Mouse (Mus musculus) olfactory bulb, adult 2 months (tissue): Measurements from ENCODE around the gene Rab3gap1. TPM values are rescaled to one million over a fixed set of nuclear protein-coding genes. Genes with fewer than 3 reads are reported as not detected.

Source experiments
- H3K27ac ChIP-seq: fragments of 200-500 bp; 2 replicates; pipeline ENCODE4 v1.5.1; 2012; ENCODE audit warnings: low read depth, low read length; ENCODE audit not compliant: insufficient read depth
- H3K4me1 ChIP-seq: fragments of 200-500 bp; 2 replicates; pipeline ENCODE4 v1.6.1; 2012; ENCODE audit warnings: low read length; ENCODE audit not compliant: control insufficient read depth, insufficient read depth
- H3K4me3 ChIP-seq: fragments of 200-500 bp; 2 replicates; pipeline ENCODE4 v1.5.1; 2012; ENCODE audit warnings: mild to moderate bottlenecking, low read depth, low read length, moderate library complexity; ENCODE audit not compliant: insufficient read depth
- CTCF ChIP-seq: fragments of 200-500 bp; IDR thresholded peaks from 2 replicates; pipeline ENCODE4 v1.5.1; 2012; ENCODE audit warnings: low read depth, mild to moderate bottlenecking, low read length, moderate library complexity; ENCODE audit not compliant: insufficient read depth
- POLR2A ChIP-seq: fragments of 200-500 bp; IDR thresholded peaks from 2 replicates; pipeline ENCODE4 v1.6.1; 2012; ENCODE audit warnings: mild to moderate bottlenecking, low read depth, low read length, moderate library complexity; ENCODE audit not compliant: insufficient read depth
- WGBS: fragments of 180-500 bp; shearing (Covaris S2); methylation state at CpG from one replicate; pipeline ENCODE4 v1.1.7; 2018; 5-methylcytosine and 5-hydroxymethylcytosine counted together
- polyA plus RNA-seq: library from polyadenylated mRNA; stranded (reverse); fragments of >200 nt; gene quantifications from 2 replicates; pipeline ENCODE4 v1.2.4, GENCODE M21; 2012; ENCODE audit warnings: low replicate concordance; ENCODE audit not compliant: missing spikeins, insufficient read depth, insufficient read length

The Rab3gap1 gene
- polyA plus RNA-seq, 1 experiment: 150 TPM

GRCm38 (mm10) chr1:127961140-127961539 is 92.6 kb downstream of the Rab3gap1 start:
- H3K4me3 ChIP-seq: no peak overlapping the region
- 97% methylated on average over 1 of the region's 1 CpGs for WGBS
- no peak for TF ChIP-seq CTCF
- no peak for TF ChIP-seq POLR2A
- no peak overlapping the region for H3K27ac ChIP-seq
- peaks cover 8% of the 10 kb centered on the region for H3K4me1 ChIP-seq

GRCm38 (mm10) chr1:127963326-127963725 is 94.8 kb downstream of the Rab3gap1 start:
- 93% methylated on average over 3 of the region's 3 CpGs for WGBS
- TF ChIP-seq POLR2A (no peak), CTCF (no peak)

GRCm38 (mm10) chr1:127970870-127971269 is 102.3 kb downstream of the Rab3gap1 start:
- no peak for TF ChIP-seq CTCF
- 87% methylated on average over 4 of the region's 4 CpGs for WGBS
- no peak overlapping the region for H3K4me3 ChIP-seq
- no peaks in the 10 kb centered on the region for H3K4me1 ChIP-seq
- no peak overlapping the region for H3K27ac ChIP-seq

More at GRCm38 (mm10) chr1:127963326-127963725, 94.8 kb downstream of the Rab3gap1 start:
- Histone ChIP-seq H3K4me1 (peaks cover 8% of the 10 kb centered on the region), H3K27ac (no peak overlapping the region), H3K4me3 (no peak overlapping the region)

GRCm38 (mm10) chr1:127974082-127974481 is 105.5 kb downstream of the Rab3gap1 start:
- Histone ChIP-seq H3K4me3 (no peak overlapping the region), H3K4me1 (no peaks in the 10 kb centered on the region), H3K27ac (no peak overlapping the region)
- WGBS: 92% methylated on average over 4 of the region's 4 CpGs
- TF ChIP-seq POLR2A (no peak), CTCF (no peak)

GRCm38 (mm10) chr1:127975676-127976075 is 107.1 kb downstream of the Rab3gap1 start:
- H3K4me1 ChIP-seq: no peaks in the 10 kb centered on the region
- no peak overlapping the region for H3K27ac ChIP-seq
- no peak for TF ChIP-seq POLR2A
- no peak for TF ChIP-seq CTCF
- 74% methylated on average over 2 of the region's 2 CpGs for WGBS
- no peak overlapping the region for H3K4me3 ChIP-seq

- no peak for TF ChIP-seq POLR2A
- TF ChIP-seq CTCF: no peak
- Histone ChIP-seq H3K4me3 (no peak overlapping the region), H3K27ac (no peak overlapping the region), H3K4me1 (no peaks in the 10 kb centered on the region)
- WGBS: 91% methylated on average over 6 of the region's 6 CpGs
Measured at GRCm38 (mm10) chr1:127976106-127976505, 107.5 kb downstream of the Rab3gap1 start.

- Histone ChIP-seq H3K4me1 (no peaks in the 10 kb centered on the region), H3K4me3 (no peak overlapping the region), H3K27ac (no peak overlapping the region)
- no peak for TF ChIP-seq CTCF
- no peak for TF ChIP-seq POLR2A
- WGBS: 100% methylated on average over 1 of the region's 1 CpGs
Measured at GRCm38 (mm10) chr1:127978125-127978524, 109.6 kb downstream of the Rab3gap1 start.

- WGBS: 85% methylated on average over 2 of the region's 2 CpGs
- no peak for TF ChIP-seq POLR2A
- no peak for TF ChIP-seq CTCF
- no peaks in the 10 kb centered on the region for H3K4me1 ChIP-seq
- no peak overlapping the region for H3K4me3 ChIP-seq
- H3K27ac ChIP-seq: no peak overlapping the region
Measured at GRCm38 (mm10) chr1:127980911-127981559, 112.5 kb downstream of the Rab3gap1 start.

- no peak overlapping the region for H3K27ac ChIP-seq
- WGBS: 92% methylated on average over 3 of the region's 3 CpGs
- H3K4me3 ChIP-seq: no peak overlapping the region
- no peaks in the 10 kb centered on the region for H3K4me1 ChIP-seq
- no peak for TF ChIP-seq POLR2A
- TF ChIP-seq CTCF: no peak
Measured at GRCm38 (mm10) chr1:127982268-127982667, 113.7 kb downstream of the Rab3gap1 start.

- no peak overlapping the region for H3K4me3 ChIP-seq
- WGBS: 95% methylated on average over 5 of the region's 5 CpGs
Measured at GRCm38 (mm10) chr1:127983274-127983993, 114.9 kb downstream of the Rab3gap1 start.

More at GRCm38 (mm10) chr1:127983274-127983993, 114.9 kb downstream of the Rab3gap1 start:
- Histone ChIP-seq H3K4me1 (0 out of 2 replicates have a peak, but pooled peaks cover 2% of the 10 kb centered on the region), H3K27ac (no peak overlapping the region)
- TF ChIP-seq CTCF (no peak), POLR2A (no peak)
